Mouse (Mus musculus) urinary bladder, postnatal 25 days (tissue): Measurements from ENCODE around the gene Iqcc.

Experiments used
- DNase-seq: peaks from one replicate; pipeline ENCODE4 v3.0.0; 2022; ENCODE audit warnings: low spot score

Gene Iqcc

GRCm38 (mm10) chr4:129578466-129578865, 40.4 kb downstream of the Iqcc start, which contains the start of gene Fam167b:
TSS of gene Fam167b (minus strand) at chr4:129578549.
- no peak for DNase-seq

- no peak for DNase-seq
Observed at GRCm38 (mm10) chr4:129577688-129578087, 41.2 kb downstream of the Iqcc start.

GRCm38 (mm10) chr4:129576863-129577491, 41.9 kb downstream of the Iqcc start:
- DNase-seq, result peak; percentile 48

- DNase-seq, result no peak
Observed at GRCm38 (mm10) chr4:129575171-129575844, 43.6 kb downstream of the Iqcc start.

- no peak for DNase-seq
Observed at GRCm38 (mm10) chr4:129573430-129573829, 45.5 kb downstream of the Iqcc start, which contains the start of gene Lck. TSS of gene Lck (minus strand) at chr4:129573641.

GRCm38 (mm10) chr4:129573093-129573370, 45.9 kb downstream of the Iqcc start:
- DNase-seq, result no peak

- DNase-seq, result no peak
Observed at GRCm38 (mm10) chr4:129572236-129573092, 46.4 kb downstream of the Iqcc start.

GRCm38 (mm10) chr4:129571551-129572084, 47.3 kb downstream of the Iqcc start:
- no peak for DNase-seq

- DNase-seq, result no peak
Observed at GRCm38 (mm10) chr4:129570028-129570427, 48.9 kb downstream of the Iqcc start.

- no peak for DNase-seq
Observed at GRCm38 (mm10) chr4:129568366-129568765, 50.5 kb downstream of the Iqcc start.

GRCm38 (mm10) chr4:129565139-129565538, 53.8 kb downstream of the Iqcc start:
- DNase-seq, result no peak
